Mouse (Mus musculus): ENCODE results near the gene Rbm18. TPM values are rescaled to one million over a fixed set of nuclear protein-coding genes. Genes with fewer than 3 reads are reported as not detected.
A peak's percentile ranks its signal among the peaks of the same experiment; 100 is the strongest.

Rbm18 gene
- polyA plus RNA-seq, 1 experiment from 2014 or later: 37.6 TPM

- DNase-seq (ENCODE audit: low read depth, low spot score) (no peak), ATAC-seq (peak; percentile 33)
- H3K27me3 ChIP-seq: peaks cover 19% of the 10 kb centered on the region
- ChIA-PET POLR2A (interaction anchor here (1.3 kb wide), 1 partner anchor 24 kb away, joined by 4 read pairs; no protein-coding TSS in a partner anchor), CTCF (no interaction called here)
- in situ Hi-C loops (cut with MboI; ENCODE audit: low pct_unique_long_range_greater_than_20kb): no loop called here
- TF ChIP-seq CTCF (IDR thresholded peaks at IDR 0.05): no peak
These were observed 31.4 kb downstream of the Rbm18 start, which contains the start of gene Lhx6 for GRCm38 (mm10) chr2:36104956-36105741. Gene Lhx6 (minus strand): TSS chr2:36105408.

- peaks cover 19% of the 10 kb centered on the region for H3K27me3 ChIP-seq
- in situ Hi-C loops (cut with MboI; ENCODE audit: low pct_unique_long_range_greater_than_20kb): no loop called here
- ChIA-PET CTCF (no interaction called here), POLR2A (no interaction called here)
- peak; percentile 22 for ATAC-seq
- no peak for TF ChIP-seq CTCF (IDR thresholded peaks at IDR 0.05)
- no peak for DNase-seq (ENCODE audit: low read depth, low spot score)
These were observed 32.1 kb downstream of the Rbm18 start for GRCm38 (mm10) chr2:36104436-36104955.

- ChIA-PET POLR2A (interaction anchor here (1.3 kb wide), 1 partner anchor 12 kb away, joined by 3 read pairs; no protein-coding TSS in a partner anchor), CTCF (no interaction called here)
- no peak for TF ChIP-seq CTCF (IDR thresholded peaks at IDR 0.05)
- ATAC-seq (no peak), DNase-seq (ENCODE audit: low read depth, low spot score) (no peak)
- H3K27me3 ChIP-seq: peaks cover 19% of the 10 kb centered on the region
- in situ Hi-C loops (cut with MboI; ENCODE audit: low pct_unique_long_range_greater_than_20kb): no loop called here
These were observed 32.8 kb downstream of the Rbm18 start for GRCm38 (mm10) chr2:36103555-36104367.

GRCm38 (mm10) chr2:36103069-36103554 is 33.5 kb downstream of the Rbm18 start:
- in situ Hi-C loops (cut with MboI; ENCODE audit: low pct_unique_long_range_greater_than_20kb): no loop called here
- TF ChIP-seq CTCF (IDR thresholded peaks at IDR 0.05): no peak
- ATAC-seq (no peak), DNase-seq (ENCODE audit: low read depth, low spot score) (no peak)
- H3K27me3 ChIP-seq: peaks cover 19% of the 10 kb centered on the region
- ChIA-PET POLR2A (interaction anchor here (1.3 kb wide), 1 partner anchor 12 kb away, joined by 3 read pairs; no protein-coding TSS in a partner anchor), CTCF (interaction anchor here (1.3 kb wide), 1 partner anchor 9 kb away, joined by 3 read pairs; no protein-coding TSS in a partner anchor)

GRCm38 (mm10) chr2:36102559-36102946 is 34.0 kb downstream of the Rbm18 start:
- ATAC-seq (no peak), DNase-seq (ENCODE audit: low read depth, low spot score) (no peak)
- TF ChIP-seq CTCF (IDR thresholded peaks at IDR 0.05): no peak
- ChIA-PET POLR2A (interaction anchor here (1.3 kb wide), 1 partner anchor 11 kb away, joined by 3 read pairs; no protein-coding TSS in a partner anchor), CTCF (interaction anchor here (1.3 kb wide), 1 partner anchor 10 kb away, joined by 3 read pairs; no protein-coding TSS in a partner anchor)
- peaks cover 15% of the 10 kb centered on the region for H3K27me3 ChIP-seq
- in situ Hi-C loops (cut with MboI; ENCODE audit: low pct_unique_long_range_greater_than_20kb): no loop called here

- ATAC-seq (no peak), DNase-seq (ENCODE audit: low read depth, low spot score) (no peak)
- TF ChIP-seq CTCF (IDR thresholded peaks at IDR 0.05): no peak
- in situ Hi-C loops (cut with MboI; ENCODE audit: low pct_unique_long_range_greater_than_20kb): no loop called here
- H3K27me3 ChIP-seq: peaks cover 13% of the 10 kb centered on the region
- ChIA-PET CTCF (interaction anchor here (1.3 kb wide), 1 partner anchor 10 kb away, joined by 3 read pairs; no protein-coding TSS in a partner anchor), POLR2A (interaction anchor here (1.3 kb wide), 1 partner anchor 10 kb away, joined by 3 read pairs; no protein-coding TSS in a partner anchor)
These were observed 34.6 kb downstream of the Rbm18 start for GRCm38 (mm10) chr2:36101866-36102558.

- DNase-seq (ENCODE audit: low read depth, low spot score) (no peak), ATAC-seq (peak; percentile 45)
- CTCF ChIA-PET: no interaction called here
- POLR2A ChIA-PET: no interaction called here
- in situ Hi-C loops (cut with MboI; ENCODE audit: low pct_unique_long_range_greater_than_20kb): no loop called here
- peaks cover 3% of the 10 kb centered on the region for H3K27me3 ChIP-seq
- TF ChIP-seq CTCF (IDR thresholded peaks at IDR 0.05): no peak
These were observed 36.8 kb downstream of the Rbm18 start for GRCm38 (mm10) chr2:36099739-36100138.

- POLR2A ChIA-PET: no interaction called here
- no peaks in the 10 kb centered on the region for H3K27me3 ChIP-seq
- in situ Hi-C loops (cut with MboI; ENCODE audit: low pct_unique_long_range_greater_than_20kb): no loop called here
- no peak for TF ChIP-seq CTCF (IDR thresholded peaks at IDR 0.05)
- DNase-seq (ENCODE audit: low read depth, low spot score) (no peak), ATAC-seq (no peak)
- CTCF ChIA-PET: interaction anchor here (0.6 kb wide), 1 partner anchor 31 kb away, joined by 3 read pairs; no protein-coding TSS in a partner anchor
These were observed 38.6 kb downstream of the Rbm18 start for GRCm38 (mm10) chr2:36098021-36098420.

GRCm38 (mm10) chr2:36097129-36097815 is 39.3 kb downstream of the Rbm18 start:
- ATAC-seq (no peak), DNase-seq (ENCODE audit: low read depth, low spot score) (no peak)
- CTCF ChIA-PET: no interaction called here
- TF ChIP-seq CTCF (IDR thresholded peaks at IDR 0.05): no peak
- in situ Hi-C loops (cut with MboI; ENCODE audit: low pct_unique_long_range_greater_than_20kb): no loop called here
- H3K27me3 ChIP-seq: no peaks in the 10 kb centered on the region
- POLR2A ChIA-PET: no interaction called here

Measured in Patski (cell line).